Mouse (Mus musculus) CH12.LX (cell line): ENCODE data around the gene Myh3. TPM values are rescaled to one million over a fixed set of nuclear protein-coding genes. Genes with fewer than 3 reads are reported as not detected.

Experiments
- DNase-seq: peaks from one replicate; pipeline ENCODE4 v3.0.0-alpha.2; 2013; ENCODE audit errors: extremely low read depth
- H3K27ac ChIP-seq: 2 replicates; pipeline ENCODE4 v1.5.1; 2012; ENCODE audit warnings: low read depth, mild to moderate bottlenecking, control low read depth, moderate library complexity; ENCODE audit not compliant: insufficient read depth
- H3K27me3 ChIP-seq: replicated peaks from 2 replicates; pipeline ENCODE3; 2012; ENCODE audit warnings: inconsistent platforms
- H3K36me3 ChIP-seq, 2 experiments: replicated peaks in 1 of 2; 2 replicates each; pipeline versions ENCODE3 to v1.6.1; 2012; ENCODE audit warnings: inconsistent platforms in 1 of 2, low read length in 1 of 2, mild to moderate bottlenecking in 1 of 2, mixed read lengths in 1 of 2, moderate library complexity in 1 of 2; ENCODE audit not compliant: control insufficient read depth in 1 of 2, insufficient read depth in 1 of 2
- H3K4me1 ChIP-seq, 2 experiments: 2 replicates each; pipeline ENCODE4 v1.6.1; 2012; ENCODE audit warnings: inconsistent platforms in 1 of 2, moderate library complexity in 1 of 2; ENCODE audit not compliant: insufficient read depth in 2 of 2, control insufficient read depth in 1 of 2
- H3K4me2 ChIP-seq: 2 replicates; pipeline ENCODE4 v1.6.1; 2012; ENCODE audit warnings: low read depth, mild to moderate bottlenecking, control low read depth; ENCODE audit not compliant: poor library complexity, insufficient read depth, severe bottlenecking
- H3K4me3 ChIP-seq, 3 experiments: fragments of 150-350 bp in 1 of 3; sonication (generic) in 1 of 3; replicated peaks in 1 of 3; 2 replicates each; pipeline versions ENCODE3 to v1.5.1; 2011 to 2012; ENCODE audit warnings: low read depth in 2 of 3, low read length in 2 of 3, mild to moderate bottlenecking in 2 of 3, moderate library complexity in 2 of 3, control low read depth in 1 of 3, improper control_type of control experiment in 1 of 3, inconsistent platforms in 1 of 3, mixed read lengths in 1 of 3; ENCODE audit not compliant: poor library complexity in 1 of 3
- H3K79me2 ChIP-seq: replicated peaks from 2 replicates; pipeline ENCODE4 v1.6.1; 2012; ENCODE audit warnings: mild to moderate bottlenecking, moderate library complexity; ENCODE audit not compliant: control insufficient read depth, poor library complexity, insufficient read depth, severe bottlenecking; ENCODE audit errors: extremely low read depth
- H3K9ac ChIP-seq: 2 replicates; pipeline ENCODE4 v1.6.1; 2012; ENCODE audit warnings: low read depth, mild to moderate bottlenecking, control low read depth, moderate library complexity; ENCODE audit not compliant: insufficient read depth
- H3K9me3 ChIP-seq: replicated peaks from 2 replicates; pipeline ENCODE3; 2012; ENCODE audit warnings: low read length, inconsistent platforms, mixed read lengths
- IRF4 ChIP-seq: IDR thresholded peaks from 2 replicates; pipeline ENCODE4 v1.6.1; 2014; ENCODE audit warnings: low read depth, mild to moderate bottlenecking, inconsistent platforms, low read length, improper control_type of control experiment
- JUND ChIP-seq: conservative IDR thresholded peaks from 2 replicates; pipeline ENCODE4 v1.6.1; 2011; ENCODE audit warnings: low read depth, low read length, improper control_type of control experiment
- KAT2A ChIP-seq: IDR thresholded peaks from 2 replicates; pipeline ENCODE4 v1.6.1; 2012; ENCODE audit warnings: low read length, improper control_type of control experiment, inconsistent platforms; ENCODE audit not compliant: insufficient replicate concordance
- MAFK ChIP-seq: IDR thresholded peaks from 2 replicates; pipeline ENCODE4 v1.6.1; 2011; ENCODE audit warnings: low read length, improper control_type of control experiment; ENCODE audit not compliant: insufficient replicate concordance
- MAX ChIP-seq: IDR thresholded peaks from 2 replicates; pipeline ENCODE4 v1.6.1; 2011; ENCODE audit warnings: low read length, improper control_type of control experiment
- MAZ ChIP-seq: IDR thresholded peaks from 2 replicates; pipeline ENCODE4 v1.6.1; 2012; ENCODE audit warnings: low read depth, mild to moderate bottlenecking, inconsistent platforms, low read length, improper control_type of control experiment, moderate library complexity
- NRF1 ChIP-seq: IDR thresholded peaks from 2 replicates; pipeline ENCODE4 v1.6.1; 2014; ENCODE audit warnings: low read depth, mild to moderate bottlenecking, inconsistent platforms, low read length, improper control_type of control experiment, moderate library complexity
- POLR2AphosphoS2 ChIP-seq: IDR thresholded peaks from 2 replicates; pipeline ENCODE4 v1.6.1; 2011; ENCODE audit warnings: low read depth, low read length, improper control_type of control experiment
- RAD21 ChIP-seq: IDR thresholded peaks from 2 replicates; pipeline ENCODE4 v1.6.1; 2011; ENCODE audit warnings: low read depth, mild to moderate bottlenecking, low read length, improper control_type of control experiment, moderate library complexity
- RCOR1 ChIP-seq: conservative IDR thresholded peaks from 2 replicates; pipeline ENCODE4 v1.6.1; 2012; ENCODE audit warnings: low read depth, mild to moderate bottlenecking, inconsistent platforms, low read length, improper control_type of control experiment
- UBTF ChIP-seq: IDR thresholded peaks from 2 replicates; pipeline ENCODE4 v1.6.1; 2012; ENCODE audit warnings: low read depth, mild to moderate bottlenecking, inconsistent platforms, low read length, improper control_type of control experiment, moderate library complexity
- USF1 ChIP-seq: IDR thresholded peaks from 2 replicates; pipeline ENCODE4 v1.6.1; 2014; ENCODE audit warnings: low read depth, mild to moderate bottlenecking, inconsistent platforms, low read length, improper control_type of control experiment
- USF2 ChIP-seq: conservative IDR thresholded peaks from 2 replicates; pipeline ENCODE4 v1.6.1; 2011; ENCODE audit warnings: low read depth, low read length, improper control_type of control experiment
- ZC3H11A ChIP-seq: IDR thresholded peaks from 2 replicates; pipeline ENCODE4 v1.6.1; 2012; ENCODE audit warnings: low read depth, mild to moderate bottlenecking, inconsistent platforms, low read length, improper control_type of control experiment
- ZKSCAN1 ChIP-seq: IDR thresholded peaks from 2 replicates; pipeline ENCODE4 v1.6.1; 2012; ENCODE audit warnings: low read depth, inconsistent platforms, low read length, improper control_type of control experiment, borderline replicate concordance
- ZMIZ1 ChIP-seq: IDR thresholded peaks from 2 replicates; pipeline ENCODE4 v1.6.1; 2012; ENCODE audit warnings: low read depth, mild to moderate bottlenecking, inconsistent platforms, low read length, improper control_type of control experiment
- dilution Hi-C: fragments of 300-500 bp; cut with MboI; formaldehyde crosslinking; loops from 2 replicates; pipeline ENCODE4 v1.14.3; 2020; ENCODE audit warnings: low sequenced_read_pairs; ENCODE audit not compliant: extremely low pct_unique_long_range_greater_than_20kb, extremely low pct_ligation_motif_present
- in situ Hi-C: fragments of 300-500 bp; cut with MboI; formaldehyde crosslinking; loops from 3 replicates; pipeline ENCODE4 v1.14.3; 2019; ENCODE audit warnings: low sequenced_read_pairs, low pct_ligation_motif_present, low pct_unique_long_range_greater_than_20kb, mixed read lengths
- polyA plus RNA-seq: library from polyadenylated mRNA; unstranded; fragments of >175 nt; gene quantifications from 2 replicates; pipeline ENCODE4 v1.2.1, GENCODE M21; 2012; ENCODE audit warnings: low read depth; ENCODE audit not compliant: insufficient read length
- total RNA-seq, 2 experiments: library from RNA; depleted of rRNA; stranded (reverse); fragments of 300-350 nt in 1 of 2; fragments of >200 nt in 1 of 2; gene quantifications; 2 replicates each; pipeline ENCODE4 v1.2.3; 2012 to 2014

The Myh3 gene
- total and polyA plus RNA-seq, 3 experiments: 0.12 to 0.64 (median 0.26) TPM

GRCm38 (mm10) chr11:67044959-67045358 lies 33.1 kb upstream of the Myh3 start:
- Histone ChIP-seq H3K4me1 (peaks cover 6 to 38% of the 10 kb centered on the region in 2 experiments; a peak in 3 of 4 replicates), H3K4me3 (no peak overlapping the region), H3K27ac (no peak overlapping the region), H3K79me2 (peaks cover 13% of the 10 kb centered on the region), H3K27me3 (no peaks in the 10 kb centered on the region), H3K36me3 (peaks cover 33 to 77% of the 10 kb centered on the region in 2 experiments), H3K9me3 (peaks cover 4% of the 10 kb centered on the region), H3K4me2 (no peak overlapping the region), H3K9ac (no peak overlapping the region)
- in situ Hi-C loops (no loop called here), dilution Hi-C loops (no loop called here)
- TF ChIP-seq IRF4 (no peak), UBTF (no peak), MAFK (no peak), MAZ (no peak)
- no peak for DNase-seq

GRCm38 (mm10) chr11:67047199-67047598 lies 30.9 kb upstream of the Myh3 start:
- no peak overlapping the region for H3K4me2 ChIP-seq
- H3K4me3 ChIP-seq: no peak overlapping the region
- H3K9ac ChIP-seq: no peak overlapping the region
- dilution Hi-C loops (no loop called here), in situ Hi-C loops (no loop called here)
- H3K4me1 ChIP-seq: peaks cover 6 to 55% of the 10 kb centered on the region in 2 experiments; a peak in 3 of 4 replicates
- H3K79me2 ChIP-seq: peaks cover 19% of the 10 kb centered on the region
- no peak overlapping the region for H3K27ac ChIP-seq
- no peaks in the 10 kb centered on the region for H3K27me3 ChIP-seq
- DNase-seq: no peak
- H3K9me3 ChIP-seq: no peaks in the 10 kb centered on the region
- H3K36me3 ChIP-seq: peaks cover 15 to 63% of the 10 kb centered on the region in 2 experiments
- TF ChIP-seq RAD21: no peak
- no peak for TF ChIP-seq UBTF
- TF ChIP-seq RCOR1: no peak
- TF ChIP-seq NRF1: no peak
- no peak for TF ChIP-seq ZMIZ1
- no peak for TF ChIP-seq IRF4
- TF ChIP-seq MAX: no peak
- no peak for TF ChIP-seq KAT2A
- no peak for TF ChIP-seq POLR2AphosphoS2
- TF ChIP-seq JUND: no peak
- no peak for TF ChIP-seq ZC3H11A
- no peak for TF ChIP-seq USF1
- TF ChIP-seq ZKSCAN1: no peak
- no peak for TF ChIP-seq USF2
